Mouse (Mus musculus) heart, adult 2 months (tissue): ENCODE measurements around the gene Fastk.

Experiments
- CTCF ChIP-seq: fragments of 200-600 bp; IDR thresholded peaks from 2 replicates; pipeline ENCODE4 v1.8.1; 2022; ENCODE audit warnings: antibody characterized with exemption, mild to moderate bottlenecking, moderate library complexity
- EP300 ChIP-seq: fragments of 200-500 bp; IDR thresholded peaks from 2 replicates; pipeline ENCODE4 v1.6.1; 2011; ENCODE audit warnings: low read depth, low read length, control low read depth; ENCODE audit not compliant: insufficient read depth

DNA sequence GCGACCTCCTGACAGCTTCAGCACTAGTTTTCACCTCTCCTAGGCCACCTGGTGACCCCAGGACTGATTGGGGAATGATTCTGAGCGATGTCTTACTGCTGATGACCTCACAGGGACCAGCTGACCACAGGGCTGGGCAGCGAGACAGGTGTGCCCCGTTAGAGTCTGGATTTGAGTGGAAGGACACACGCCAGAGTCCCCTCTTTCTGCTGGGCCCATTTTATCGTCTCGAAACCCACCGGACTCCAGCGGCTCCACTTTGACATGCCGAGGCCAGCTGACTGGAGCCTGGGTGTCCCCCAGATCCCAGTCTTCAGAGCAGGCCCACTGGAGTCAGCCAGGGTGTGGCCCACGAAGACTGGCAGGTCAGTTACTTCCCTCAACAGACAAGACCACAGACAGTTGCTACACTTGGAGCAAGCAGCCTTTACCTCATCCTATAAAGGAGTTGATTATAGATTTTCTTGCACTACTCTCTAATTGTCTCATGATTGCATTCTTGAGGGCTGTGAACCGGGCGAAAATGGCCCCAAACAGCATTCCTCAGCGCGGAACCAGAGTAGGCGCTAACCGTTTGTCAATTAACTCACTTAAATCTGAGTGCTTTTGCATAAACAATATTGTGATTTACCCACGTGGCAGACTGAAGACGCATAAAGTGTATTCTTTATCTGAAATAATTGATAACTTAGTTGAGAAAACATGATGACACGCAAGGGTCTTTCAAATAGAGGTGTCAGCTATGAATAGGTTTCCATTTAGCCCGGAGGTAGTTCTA, 20.9 kb downstream of the Fastk start:
- no peak for TF ChIP-seq CTCF
- no peak for TF ChIP-seq EP300
